In the genomic region with DNA sequence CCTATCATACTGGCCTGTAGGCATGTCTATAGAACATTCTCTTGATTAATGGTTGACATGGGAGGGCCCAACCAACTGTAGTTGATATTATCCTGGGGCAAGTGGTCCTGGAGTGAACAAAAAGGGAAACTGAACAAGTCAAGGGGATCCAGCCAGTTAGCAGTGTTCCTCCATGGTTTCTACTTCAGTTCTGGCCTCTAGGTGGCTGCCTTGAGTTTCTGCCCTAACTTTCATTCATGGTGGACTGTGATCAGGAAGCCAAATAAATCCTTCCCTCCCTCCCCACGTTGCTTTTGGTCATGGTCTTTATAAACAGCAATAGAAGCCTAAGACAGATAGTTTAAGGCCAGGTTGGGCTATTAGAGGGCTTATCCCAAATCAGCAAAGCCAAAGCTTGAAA, we compare ENCODE assay signal across 11 mouse cellular contexts. TPM values are rescaled to one million over a fixed set of nuclear protein-coding genes. Genes with fewer than 3 reads are reported as not detected.
DNase-seq lines count a peak whose midpoint lies in the region; ATAC-seq and TF ChIP-seq lines count a peak whose summit lies in the region.
"Had no signal": no experiment of that assay in that cellular context is flagged by ENCODE, and none has a peak within 500 bp of the region (broad histone marks: within the 10 kb centered on the region; RNA-seq: fewer than 3 reads in every experiment).

No protein-coding gene starts in this region.

- no peak for ATAC-seq in liver, postnatal 0 days

- WGBS in liver, postnatal 0 days (ENCODE audit: insufficient replicate concordance), result 3% methylated on average over 1 of the region's 1 CpGs
- 21% methylated on average over 1 of the region's 1 CpGs for WGBS in hindbrain, embryonic 10.5 days

- no peaks in the 10 kb centered on the region for H3K4me1 ChIP-seq in liver, postnatal 0 days (ENCODE audit: insufficient read depth)
- no peaks in the 10 kb centered on the region for H3K4me1 ChIP-seq in cortical plate, adult 2 months (ENCODE audit: control insufficient read depth, insufficient read depth, low read length)
- peaks cover 22% of the 10 kb centered on the region for H3K4me1 ChIP-seq in hindbrain, embryonic 10.5 days (replicated peaks)

- no peak overlapping the region for H3K27ac ChIP-seq in liver, postnatal 0 days (ENCODE audit: low read depth)
- H3K27ac ChIP-seq in cortical plate, adult 2 months (ENCODE audit: insufficient read depth, low read length), result no peak overlapping the region
- no peak overlapping the region for H3K27ac ChIP-seq in hindbrain, embryonic 10.5 days
- H3K27ac ChIP-seq: heart, embryonic 15.5 days had no signal

- no peak for TF ChIP-seq POLR2A in cortical plate, adult 2 months (IDR thresholded peaks at IDR 0.05; ENCODE audit: extremely low read depth, insufficient read depth, low read length)

- H3K27me3 ChIP-seq in liver, postnatal 0 days (ENCODE audit: insufficient read depth, low read length), result peaks cover 29% of the 10 kb centered on the region
- H3K27me3 ChIP-seq in hindbrain, embryonic 10.5 days (ENCODE audit: insufficient read depth, poor library complexity, severe bottlenecking), result peaks cover 35% of the 10 kb centered on the region

- H3K4me2 ChIP-seq in liver, postnatal 0 days (ENCODE audit: low read depth, low read length), result no peak overlapping the region
- H3K4me2 ChIP-seq: heart, embryonic 15.5 days had no signal

- peak; percentile 73 for TF ChIP-seq CTCF in liver, postnatal 0 days (IDR thresholded peaks at IDR 0.05; ENCODE audit: low read depth)
- peak; percentile 51 for TF ChIP-seq CTCF in cortical plate, adult 2 months (IDR thresholded peaks at IDR 0.05; ENCODE audit: extremely low read depth, insufficient read depth, low read length)

- no peak overlapping the region for H3K4me3 ChIP-seq in liver, postnatal 0 days (ENCODE audit: low read depth, low read length)
- H3K4me3 ChIP-seq in cortical plate, adult 2 months (ENCODE audit: insufficient read depth, low read length), result no peak overlapping the region
- H3K4me3 ChIP-seq in hindbrain, embryonic 10.5 days, result no peak overlapping the region
- H3K4me3 ChIP-seq: heart, embryonic 15.5 days had no signal

- TF ChIP-seq EP300 in liver, postnatal 0 days (IDR thresholded peaks at IDR 0.05; ENCODE audit: low read depth), result no peak

- H3K9me3 ChIP-seq in liver, postnatal 0 days (ENCODE audit: low read length), result no peaks in the 10 kb centered on the region
- H3K9me3 ChIP-seq in hindbrain, embryonic 10.5 days, result no peaks in the 10 kb centered on the region
- H3K9me3 ChIP-seq: heart, embryonic 15.5 days had no signal

- H3K9ac ChIP-seq in liver, postnatal 0 days (replicated peaks), result no peak overlapping the region
- H3K9ac ChIP-seq: heart, embryonic 15.5 days had no signal

- no peaks in the 10 kb centered on the region for H3K36me3 ChIP-seq in liver, postnatal 0 days (replicated peaks; ENCODE audit: insufficient read depth, low read length)
- H3K36me3 ChIP-seq in hindbrain, embryonic 10.5 days, result no peaks in the 10 kb centered on the region
- H3K36me3 ChIP-seq: heart, embryonic 15.5 days had no signal

- DNase-seq in embryo, embryonic 11 days, result peak; percentile 13
- no peak for DNase-seq in embryo, embryonic 9.5 days (ENCODE audit: extremely low spot score)
- peak; percentile 31 for DNase-seq in liver, postnatal 0 days
- DNase-seq in liver, result no peak
- peak; percentile 37 for DNase-seq in thymus, postnatal 25 days
- DNase-seq in cerebellum, adult 9-11 months, result no peak
- DNase-seq in hindbrain, embryonic 10.5 days (ENCODE audit: low spot score), result no peak
- DNase-seq: cerebellum, adult 18-20 months; layer of hippocampus, adult 9-11 months had no signal

RNA-seq across cellular contexts. Expression of gene Cemip, which starts 3.5 kb away (rescaled TPM):
- polyA plus RNA-seq in liver, postnatal 0 days (2015; fragmentation: Nextera tagmentation; extraction: Ambion mirVana), result not detected in 2 replicates
- polyA plus RNA-seq in cortical plate, adult 2 months (2012; rRNA removed), result 5.8 and 6.4 TPM in 2 replicates
- polyA plus RNA-seq in hindbrain, embryonic 10.5 days (2016; fragmentation: Nextera tagmentation; extraction: Ambion mirVana), result 0.33 and 0.40 TPM in 2 replicates

Comparison
In these comparisons a context has a peak if more than half of its experiments do, and no peak if none do; other contexts are left out.
1. DNase-seq: peak in embryo, embryonic 11 days (single experiment), liver, postnatal 0 days (single experiment) and thymus, postnatal 25 days (single experiment); none in embryo, embryonic 9.5 days (single experiment), liver (single experiment), cerebellum, adult 9-11 months (single experiment) and hindbrain, embryonic 10.5 days (single experiment).